Mouse (Mus musculus): ENCODE data around the gene Zbtb20. TPM values are rescaled to one million over a fixed set of nuclear protein-coding genes. Genes with fewer than 3 reads are reported as not detected.

The Zbtb20 gene
- polyA plus RNA-seq, 1 experiment from 2014 or later: 47.6 TPM

- peak overlapping the region; percentile 89 for H3K4me3 ChIP-seq
- no peaks in the 10 kb centered on the region for H3K27me3 ChIP-seq
- ATAC-seq (replicated peaks; ENCODE audit: insufficient number of reproducible peaks, insufficient read depth, low FRiP score, low read depth): peak; percentile 93
- H3K4me2 ChIP-seq: peak overlapping the region; percentile 56
- under 1% methylated on average over 54 of the region's 54 CpGs for WGBS
- H3K9ac ChIP-seq: peak overlapping the region; percentile 43
- no peaks in the 10 kb centered on the region for H3K9me3 ChIP-seq (replicated peaks)
- peak overlapping the region; percentile 100 for H3K27ac ChIP-seq
- H3K4me1 ChIP-seq (replicated peaks): no peaks in the 10 kb centered on the region
- H3K36me3 ChIP-seq: no peaks in the 10 kb centered on the region
Observed at GRCm38 (mm10) chr16:42874910-42875851, 500 bp upstream of the Zbtb20 start.

DNA sequence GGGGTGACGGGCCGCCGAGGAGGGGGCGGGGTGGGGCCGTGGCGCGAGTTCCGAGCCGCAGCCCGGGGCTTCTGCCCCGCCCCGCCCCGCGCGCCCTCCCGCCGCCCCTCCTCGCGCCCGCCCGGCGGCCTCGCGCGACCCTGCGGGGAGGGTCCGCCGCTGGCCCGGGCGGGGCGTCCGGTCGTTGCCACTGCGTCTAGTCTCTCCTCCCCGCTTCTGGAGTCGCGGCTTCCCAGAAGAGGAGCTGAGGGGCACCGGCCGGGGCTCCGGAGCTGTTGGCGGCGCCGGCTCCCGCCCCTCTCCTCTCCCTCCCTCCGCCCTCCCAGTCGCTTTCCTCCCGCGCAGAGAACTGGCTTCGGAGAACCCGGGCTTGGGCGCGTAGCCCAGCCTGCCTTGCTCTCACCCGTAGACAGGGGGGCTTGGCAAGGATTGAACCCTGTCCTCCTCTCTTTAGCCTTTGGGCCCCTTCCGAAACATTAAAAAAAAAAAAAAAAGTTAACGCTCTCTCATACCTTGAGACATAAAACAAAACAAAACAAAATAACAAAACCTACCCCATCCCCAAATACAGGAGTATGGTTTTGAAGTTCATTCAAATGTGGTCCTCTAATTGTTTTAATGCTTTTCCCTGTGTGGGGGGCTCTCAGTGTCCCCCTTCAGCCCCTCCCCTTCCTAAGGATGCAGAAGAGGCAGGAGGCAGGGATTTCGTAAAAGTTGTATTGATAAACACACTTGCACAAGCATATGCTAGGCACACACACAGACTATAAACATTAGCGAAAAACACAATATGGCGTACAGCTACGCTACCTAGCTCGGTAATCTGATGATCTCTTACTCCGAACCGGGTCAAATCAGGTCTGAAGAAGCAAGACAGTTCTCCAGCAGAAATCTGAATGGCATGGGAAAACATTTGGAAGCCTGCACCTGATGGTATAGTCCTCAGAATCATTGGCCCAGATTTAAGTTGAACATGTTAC is 630 bp downstream of the Zbtb20 start:
- peak overlapping the region; percentile 69 for H3K4me2 ChIP-seq
- H3K9me3 ChIP-seq (replicated peaks): no peaks in the 10 kb centered on the region
- ATAC-seq (replicated peaks; ENCODE audit: insufficient number of reproducible peaks, insufficient read depth, low FRiP score, low read depth): peak; percentile 56
- peak overlapping the region; percentile 100 for H3K27ac ChIP-seq
- no peaks in the 10 kb centered on the region for H3K36me3 ChIP-seq
- no peaks in the 10 kb centered on the region for H3K4me1 ChIP-seq (replicated peaks)
- no peaks in the 10 kb centered on the region for H3K27me3 ChIP-seq
- peak overlapping the region; percentile 86 for H3K9ac ChIP-seq
- peak overlapping the region; percentile 89 for H3K4me3 ChIP-seq
- WGBS: 2% methylated on average over 28 of the region's 62 CpGs

DNA sequence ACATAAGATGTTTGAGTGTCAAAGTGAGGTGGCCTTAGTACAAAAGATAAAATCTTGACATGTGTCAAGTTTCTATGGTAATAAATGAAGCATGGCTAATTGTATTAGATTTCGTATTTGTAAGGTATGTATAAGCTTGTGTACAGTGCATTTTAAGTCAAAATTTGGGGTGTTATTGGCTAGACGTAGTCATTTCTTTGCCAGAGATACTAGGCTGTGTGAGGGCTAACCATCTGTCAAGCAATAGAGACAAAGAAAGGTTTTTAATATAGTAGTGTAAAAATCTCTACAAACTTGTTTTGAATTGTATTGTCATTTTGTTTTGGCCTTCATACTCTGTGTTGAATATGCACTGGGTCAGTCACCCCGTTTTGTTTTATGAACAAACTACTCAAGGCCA is 4.4 kb downstream of the Zbtb20 start:
- Histone ChIP-seq H3K27me3 (no peaks in the 10 kb centered on the region), H3K9me3 (replicated peaks) (no peaks in the 10 kb centered on the region), H3K27ac (no peak overlapping the region), H3K4me3 (no peak overlapping the region), H3K36me3 (no peaks in the 10 kb centered on the region), H3K9ac (no peak overlapping the region), H3K4me2 (no peak overlapping the region), H3K4me1 (replicated peaks) (no peaks in the 10 kb centered on the region)
- ATAC-seq (replicated peaks; ENCODE audit: insufficient number of reproducible peaks, insufficient read depth, low FRiP score, low read depth): no peak
- WGBS: 77% methylated on average over 3 of the region's 3 CpGs

- H3K4me2 ChIP-seq: no peak overlapping the region
- no peak overlapping the region for H3K27ac ChIP-seq
- no peaks in the 10 kb centered on the region for H3K36me3 ChIP-seq
- no peaks in the 10 kb centered on the region for H3K9me3 ChIP-seq (replicated peaks)
- no peak for ATAC-seq (replicated peaks; ENCODE audit: insufficient number of reproducible peaks, insufficient read depth, low FRiP score, low read depth)
- H3K4me3 ChIP-seq: no peak overlapping the region
- no peaks in the 10 kb centered on the region for H3K27me3 ChIP-seq
- 61% methylated on average over 2 of the region's 2 CpGs for WGBS
- peaks cover 4% of the 10 kb centered on the region for H3K4me1 ChIP-seq (replicated peaks)
- no peak overlapping the region for H3K9ac ChIP-seq
Observed at GRCm38 (mm10) chr16:42885538-42885937, 9.9 kb downstream of the Zbtb20 start.

GRCm38 (mm10) chr16:42885964-42886363 is 10.3 kb downstream of the Zbtb20 start:
- Histone ChIP-seq H3K27me3 (no peaks in the 10 kb centered on the region), H3K27ac (no peak overlapping the region), H3K9ac (no peak overlapping the region), H3K4me1 (replicated peaks) (peaks cover 4% of the 10 kb centered on the region), H3K4me3 (no peak overlapping the region), H3K36me3 (no peaks in the 10 kb centered on the region), H3K4me2 (no peak overlapping the region), H3K9me3 (replicated peaks) (no peaks in the 10 kb centered on the region)
- WGBS: 81% methylated on average over 7 of the region's 7 CpGs
- no peak for ATAC-seq (replicated peaks; ENCODE audit: insufficient number of reproducible peaks, insufficient read depth, low FRiP score, low read depth)

DNA sequence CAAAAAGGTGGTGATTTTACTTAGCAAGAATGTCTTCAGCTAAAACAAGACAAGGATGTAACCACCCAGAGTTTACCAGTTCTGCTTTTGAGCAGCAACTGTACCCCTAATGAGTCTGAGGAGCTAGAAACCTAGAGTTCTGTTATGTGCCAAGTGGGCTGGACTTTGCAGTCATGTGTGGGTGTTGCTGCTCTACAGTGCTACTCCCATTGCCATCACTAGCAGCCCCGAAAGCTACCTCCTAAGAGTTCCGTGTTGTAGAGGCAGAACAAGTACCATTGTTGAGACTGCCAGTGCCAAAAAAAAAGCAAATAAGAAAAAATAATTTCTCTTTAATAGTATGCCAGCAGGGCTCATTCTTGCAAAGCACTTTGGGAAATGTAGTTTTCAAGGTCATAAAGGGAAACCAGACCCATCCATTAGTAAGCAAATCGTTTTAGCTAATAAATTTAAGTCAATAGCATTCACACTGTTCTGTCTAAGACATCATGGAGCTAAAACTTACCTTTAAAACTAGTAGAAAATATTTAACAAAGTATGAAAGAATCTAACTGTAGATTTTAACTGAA is 21.5 kb downstream of the Zbtb20 start:
- Histone ChIP-seq H3K4me3 (no peak overlapping the region), H3K4me2 (no peak overlapping the region), H3K36me3 (no peaks in the 10 kb centered on the region), H3K9ac (no peak overlapping the region), H3K27ac (no peak overlapping the region), H3K9me3 (replicated peaks) (no peaks in the 10 kb centered on the region), H3K27me3 (no peaks in the 10 kb centered on the region), H3K4me1 (replicated peaks) (no peaks in the 10 kb centered on the region)
- 78% methylated on average over 3 of the region's 3 CpGs for WGBS
- ATAC-seq (replicated peaks; ENCODE audit: insufficient number of reproducible peaks, insufficient read depth, low FRiP score, low read depth): no peak

- Histone ChIP-seq H3K9ac (no peak overlapping the region), H3K4me3 (no peak overlapping the region), H3K27me3 (no peaks in the 10 kb centered on the region), H3K36me3 (no peaks in the 10 kb centered on the region), H3K4me1 (replicated peaks) (no peaks in the 10 kb centered on the region), H3K9me3 (replicated peaks) (no peaks in the 10 kb centered on the region), H3K4me2 (no peak overlapping the region), H3K27ac (no peak overlapping the region)
- ATAC-seq (replicated peaks; ENCODE audit: insufficient number of reproducible peaks, insufficient read depth, low FRiP score, low read depth): no peak
- WGBS: 76% methylated on average over 1 of the region's 1 CpGs
Observed at GRCm38 (mm10) chr16:42900328-42900727, 24.6 kb downstream of the Zbtb20 start.

DNA sequence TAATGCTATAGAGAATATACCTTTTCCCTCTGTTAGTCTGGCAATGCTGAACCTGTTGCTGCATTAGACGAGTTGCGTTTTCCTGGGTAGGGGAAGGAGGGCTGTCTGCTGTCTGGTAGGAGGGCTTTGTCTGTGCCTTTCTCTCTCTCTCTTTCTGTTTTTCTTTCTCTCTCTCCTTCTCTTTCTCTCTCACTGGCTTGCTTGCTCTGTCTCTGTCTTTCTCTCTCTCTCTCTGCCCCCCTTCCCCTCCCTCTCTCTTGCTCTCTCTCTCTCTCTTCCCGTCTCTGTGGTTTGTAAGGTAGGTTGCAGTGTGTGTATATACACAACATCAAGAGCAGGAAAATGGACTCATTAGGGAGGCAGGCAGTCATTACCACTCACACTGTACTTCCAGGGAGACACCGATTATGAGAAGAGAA is 31.6 kb downstream of the Zbtb20 start:
- Histone ChIP-seq H3K27me3 (no peaks in the 10 kb centered on the region), H3K9ac (peak overlapping the region; percentile 68), H3K4me3 (peak overlapping the region; percentile 49), H3K27ac (peak overlapping the region; percentile 87), H3K9me3 (replicated peaks) (no peaks in the 10 kb centered on the region), H3K4me1 (replicated peaks) (peaks cover 12% of the 10 kb centered on the region), H3K4me2 (peak overlapping the region; percentile 60), H3K36me3 (no peaks in the 10 kb centered on the region)
- ATAC-seq (replicated peaks; ENCODE audit: insufficient number of reproducible peaks, insufficient read depth, low FRiP score, low read depth): peak; percentile 78
- WGBS: 12% methylated on average over 4 of the region's 4 CpGs

GRCm38 (mm10) chr16:42908381-42908780 is 32.7 kb downstream of the Zbtb20 start:
- Histone ChIP-seq H3K4me3 (no peak overlapping the region), H3K4me1 (replicated peaks) (peaks cover 12% of the 10 kb centered on the region), H3K9me3 (replicated peaks) (no peaks in the 10 kb centered on the region), H3K4me2 (peak overlapping the region; percentile 44; the same call in 1 of the 2 replicates), H3K27ac (0 out of 2 replicates have a peak overlapping the region, but pooled peaks have one; percentile 27), H3K27me3 (no peaks in the 10 kb centered on the region), H3K9ac (no peak overlapping the region), H3K36me3 (no peaks in the 10 kb centered on the region)
- no peak for ATAC-seq (replicated peaks; ENCODE audit: insufficient number of reproducible peaks, insufficient read depth, low FRiP score, low read depth)

- Histone ChIP-seq H3K9me3 (replicated peaks) (no peaks in the 10 kb centered on the region), H3K36me3 (no peaks in the 10 kb centered on the region), H3K4me1 (replicated peaks) (peaks cover 12% of the 10 kb centered on the region), H3K27ac (no peak overlapping the region), H3K4me3 (no peak overlapping the region), H3K4me2 (peak overlapping the region; percentile 23; the same call in 1 of the 2 replicates), H3K27me3 (no peaks in the 10 kb centered on the region), H3K9ac (no peak overlapping the region)
- no peak for ATAC-seq (replicated peaks; ENCODE audit: insufficient number of reproducible peaks, insufficient read depth, low FRiP score, low read depth)
- WGBS: 82% methylated on average over 5 of the region's 5 CpGs
Observed at GRCm38 (mm10) chr16:42908896-42909295, 33.2 kb downstream of the Zbtb20 start.

GRCm38 (mm10) chr16:42910016-42910415 is 34.3 kb downstream of the Zbtb20 start:
- Histone ChIP-seq H3K36me3 (no peaks in the 10 kb centered on the region), H3K4me1 (replicated peaks) (peaks cover 12% of the 10 kb centered on the region), H3K4me2 (peak overlapping the region; percentile 21; the same call in 1 of the 2 replicates), H3K27ac (peak overlapping the region; percentile 71), H3K9me3 (replicated peaks) (no peaks in the 10 kb centered on the region), H3K4me3 (no peak overlapping the region), H3K9ac (no peak overlapping the region), H3K27me3 (no peaks in the 10 kb centered on the region)
- 46% methylated on average over 4 of the region's 4 CpGs for WGBS
- no peak for ATAC-seq (replicated peaks; ENCODE audit: insufficient number of reproducible peaks, insufficient read depth, low FRiP score, low read depth)

Measured in heart, embryonic 15.5 days (tissue).